Mouse (Mus musculus) cerebellum, adult 2 months (tissue): ENCODE results near the gene Atp11a.

Experiments used
- CTCF ChIP-seq: fragments of 200-500 bp; IDR thresholded peaks from 2 replicates; pipeline ENCODE4 v1.5.1; 2011; ENCODE audit warnings: low read depth, mild to moderate bottlenecking, control low read depth, low read length, moderate library complexity, borderline replicate concordance; ENCODE audit not compliant: insufficient read depth
- POLR2A ChIP-seq: fragments of 200-500 bp; IDR thresholded peaks from 2 replicates; pipeline ENCODE4 v1.6.1; 2011; ENCODE audit warnings: low read length, control low read depth, borderline replicate concordance; ENCODE audit not compliant: insufficient read depth

- TF ChIP-seq POLR2A (no peak), CTCF (no peak)
These were observed 20.4 kb downstream of the Atp11a start for GRCm38 (mm10) chr8:12777171-12777570.
